Mouse (Mus musculus): ENCODE results near the gene Rph3a.

GRCm38 (mm10) chr5:120953974-120954373, 55.9 kb downstream of the Rph3a start:
- TF ChIP-seq GATA1 (IDR thresholded peaks at IDR 0.05; ENCODE audit: low read depth, low read length), result no peak
- no peak for TF ChIP-seq ZMIZ1 (IDR thresholded peaks at IDR 0.05; ENCODE audit: low read depth, low read length)
- no peak for TF ChIP-seq USF1 (IDR thresholded peaks at IDR 0.05; ENCODE audit: low read depth, low read length)
- no peak for TF ChIP-seq E2F4 (IDR thresholded peaks at IDR 0.05; ENCODE audit: borderline replicate concordance, low read depth, low read length)
- TF ChIP-seq JUND (IDR thresholded peaks at IDR 0.05; ENCODE audit: low read depth, low read length), result no peak
- TF ChIP-seq TAL1 (IDR thresholded peaks at IDR 0.05; ENCODE audit: low read length), result no peak

All from MEL (cell line).